Mouse (Mus musculus) myocyte (in vitro differentiated cells): ENCODE results near the gene Fam189a2. TPM values are rescaled to one million over a fixed set of nuclear protein-coding genes. Genes with fewer than 3 reads are reported as not detected.

ENCODE experiments used
- H3K27me3 ChIP-seq: one replicate; pipeline ENCODE4 v1.6.1; 2011; ENCODE audit not compliant: control insufficient read depth, insufficient read depth, insufficient read length
- H3K36me3 ChIP-seq: one replicate; pipeline ENCODE4 v1.6.1; 2011; ENCODE audit not compliant: control insufficient read depth, insufficient read depth
- H3K4me2 ChIP-seq: one replicate; pipeline ENCODE4 v1.6.1; 2011; ENCODE audit warnings: low read depth, control low read depth
- H3K4me3 ChIP-seq: one replicate; pipeline ENCODE4 v1.5.1; 2011; ENCODE audit warnings: mild to moderate bottlenecking, control low read depth, moderate library complexity
- H3K79me2 ChIP-seq: one replicate; pipeline ENCODE4 v1.6.1; 2011; ENCODE audit not compliant: control insufficient read depth, insufficient read depth
- H3ac ChIP-seq: one replicate; pipeline ENCODE4 v1.6.1; 2011; ENCODE audit not compliant: control insufficient read depth, insufficient read length
- CEBPB ChIP-seq: IDR thresholded peaks from 2 replicates; pipeline ENCODE4 v1.6.1; 2011; ENCODE audit warnings: mild to moderate bottlenecking, moderate library complexity; ENCODE audit not compliant: poor library complexity, insufficient read depth, severe bottlenecking
- E2F4 ChIP-seq: IDR thresholded peaks from one replicate; pipeline ENCODE4 v1.6.1; 2011; ENCODE audit warnings: mild to moderate bottlenecking, control low read depth, moderate library complexity; ENCODE audit not compliant: insufficient read depth
- MAX ChIP-seq: IDR thresholded peaks from one replicate; pipeline ENCODE4 v1.6.1; 2011; ENCODE audit warnings: low read depth, mild to moderate bottlenecking, control low read depth
- MYOD1 ChIP-seq, 3 experiments: IDR thresholded peaks; one replicate each; pipeline ENCODE4 v1.6.1; 2011; ENCODE audit warnings: control low read depth in 2 of 3, low read depth in 2 of 3, mild to moderate bottlenecking in 2 of 3, moderate library complexity in 1 of 3; ENCODE audit not compliant: insufficient read length in 2 of 3, control insufficient read depth in 1 of 3
- MYOG ChIP-seq, 3 experiments: IDR thresholded peaks; one replicate each; pipeline ENCODE4 v1.6.1; 2011; ENCODE audit warnings: control low read depth in 2 of 3, low read depth in 2 of 3, mild to moderate bottlenecking in 2 of 3; ENCODE audit not compliant: insufficient read length in 2 of 3, control insufficient read depth in 1 of 3, insufficient read depth in 1 of 3
- POLR2A ChIP-seq: IDR thresholded peaks from one replicate; pipeline ENCODE4 v1.6.1; 2011; ENCODE audit warnings: low read depth, mild to moderate bottlenecking, control low read depth, moderate library complexity; ENCODE audit not compliant: insufficient read length
- POLR2AphosphoS2 ChIP-seq: IDR thresholded peaks from one replicate; pipeline ENCODE4 v1.6.1; 2011; ENCODE audit warnings: low read depth, control low read depth; ENCODE audit not compliant: insufficient read length
- REST ChIP-seq: IDR thresholded peaks from one replicate; pipeline ENCODE4 v1.6.1; 2011; ENCODE audit warnings: mild to moderate bottlenecking, control low read depth, moderate library complexity; ENCODE audit not compliant: insufficient read depth, insufficient read length
- SRF ChIP-seq: IDR thresholded peaks from one replicate; pipeline ENCODE4 v1.6.1; 2011; ENCODE audit warnings: low read depth; ENCODE audit not compliant: control insufficient read depth, insufficient read length
- TCF12 ChIP-seq: IDR thresholded peaks from one replicate; pipeline ENCODE4 v1.6.1; 2011; ENCODE audit warnings: mild to moderate bottlenecking, control low read depth; ENCODE audit not compliant: poor library complexity, insufficient read depth, severe bottlenecking
- TCF3 ChIP-seq: IDR thresholded peaks from one replicate; pipeline ENCODE4 v1.6.1; 2011; ENCODE audit warnings: low read depth, control low read depth; ENCODE audit not compliant: insufficient read length
- USF1 ChIP-seq: IDR thresholded peaks from one replicate; pipeline ENCODE4 v1.6.1; 2011; ENCODE audit warnings: low read depth, mild to moderate bottlenecking, control low read depth, moderate library complexity
- polyA plus RNA-seq: library from polyadenylated mRNA; unstranded; fragments of >200 nt; fragmentation: generic; extraction: Trizol; gene quantifications from one replicate; pipeline ENCODE4 v1.2.1, GENCODE M21; 2012; ENCODE audit warnings: missing spikeins

Gene Fam189a2
- polyA plus RNA-seq, 1 experiment, result 1.9 TPM

- Histone ChIP-seq H3K27me3 (no peaks in the 10 kb centered on the region), H3K4me3 (no peak overlapping the region), H3K79me2 (no peaks in the 10 kb centered on the region), H3K36me3 (no peaks in the 10 kb centered on the region), H3K4me2 (no peak overlapping the region), H3ac (no peak overlapping the region)
- TF ChIP-seq REST, result no peak
- TF ChIP-seq E2F4, result no peak
- TF ChIP-seq MYOD1 (IDR thresholded peaks at IDR 0.05; ENCODE audit: control insufficient read depth in 1 of 3, insufficient read length in 2 of 3, low read depth in 2 of 3), result no peak
- no peak for TF ChIP-seq SRF
- no peak for TF ChIP-seq TCF3
- TF ChIP-seq TCF12, result no peak
- TF ChIP-seq POLR2A, result no peak
- TF ChIP-seq POLR2AphosphoS2, result no peak
- no peak for TF ChIP-seq CEBPB
- no peak for TF ChIP-seq MAX
- no peak for TF ChIP-seq MYOG (IDR thresholded peaks at IDR 0.05; ENCODE audit: control insufficient read depth in 1 of 3, insufficient read depth in 1 of 3, insufficient read length in 2 of 3, low read depth in 2 of 3)
- no peak for TF ChIP-seq USF1
Observed at GRCm38 (mm10) chr19:23968125-23968861, 62.5 kb downstream of the Fam189a2 start.

- Histone ChIP-seq H3K27me3 (no peaks in the 10 kb centered on the region), H3K4me3 (no peak overlapping the region), H3K36me3 (no peaks in the 10 kb centered on the region), H3K4me2 (peak overlapping the region; percentile 24), H3ac (no peak overlapping the region), H3K79me2 (no peaks in the 10 kb centered on the region)
- no peak for TF ChIP-seq USF1
- TF ChIP-seq MAX, result no peak
- no peak for TF ChIP-seq SRF
Observed at GRCm38 (mm10) chr19:23967156-23967555, 63.7 kb downstream of the Fam189a2 start.

DNA sequence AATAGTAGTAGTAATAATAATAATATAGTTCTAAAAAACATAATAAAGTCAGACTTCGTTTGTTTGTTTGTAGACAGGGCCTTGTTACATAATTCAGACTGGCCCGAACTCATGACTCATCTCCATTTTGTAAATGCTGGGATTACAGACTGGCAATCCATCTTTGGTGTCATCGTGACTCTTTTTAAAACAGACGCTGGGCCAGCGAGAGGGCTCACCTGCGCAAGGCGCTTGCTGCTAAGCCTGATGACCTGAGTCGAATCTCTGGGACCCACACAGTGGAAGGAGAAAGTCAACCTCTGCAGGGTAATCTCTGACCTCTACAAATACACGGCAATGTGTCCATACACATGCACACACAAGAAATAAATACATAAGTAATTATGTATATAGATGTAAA is 64.4 kb downstream of the Fam189a2 start:
- no peak overlapping the region for H3ac ChIP-seq
- H3K36me3 ChIP-seq, result no peaks in the 10 kb centered on the region
- no peak overlapping the region for H3K4me3 ChIP-seq
- no peaks in the 10 kb centered on the region for H3K79me2 ChIP-seq
- H3K4me2 ChIP-seq, result no peak overlapping the region
- TF ChIP-seq POLR2AphosphoS2 (no peak), USF1 (no peak), TCF3 (no peak), MAX (no peak), REST (no peak), SRF (no peak), MYOG (IDR thresholded peaks at IDR 0.05; ENCODE audit: control insufficient read depth in 1 of 3, insufficient read depth in 1 of 3, insufficient read length in 2 of 3, low read depth in 2 of 3) (no peak), TCF12 (no peak), POLR2A (no peak)
- no peaks in the 10 kb centered on the region for H3K27me3 ChIP-seq

DNA sequence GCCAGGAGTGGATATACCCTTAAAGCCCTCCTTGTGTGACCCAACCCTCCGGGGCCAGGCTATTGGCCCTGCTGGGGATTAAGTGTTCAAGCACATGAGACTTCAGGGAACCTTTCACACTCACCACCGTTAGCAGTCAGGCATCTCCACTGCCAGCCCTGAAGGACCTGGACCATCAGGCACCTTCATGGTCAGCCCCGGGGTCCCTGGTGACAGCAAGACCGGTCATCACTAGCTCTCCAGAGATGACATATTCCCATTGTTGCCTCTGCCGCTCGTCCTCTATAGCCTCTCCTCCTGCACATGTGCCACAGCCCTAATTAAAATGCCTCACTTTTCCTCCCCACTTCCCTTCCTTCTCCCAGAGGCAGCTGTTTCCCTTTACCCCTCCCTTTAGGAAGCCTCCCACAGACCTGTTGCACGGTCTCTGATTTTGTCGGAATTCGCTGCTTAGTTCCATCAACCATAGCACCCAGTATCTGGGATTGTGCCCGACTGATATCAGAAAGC is 66.4 kb downstream of the Fam189a2 start:
- Histone ChIP-seq H3K79me2 (no peaks in the 10 kb centered on the region), H3K4me2 (no peak overlapping the region), H3K27me3 (no peaks in the 10 kb centered on the region), H3K36me3 (no peaks in the 10 kb centered on the region), H3ac (no peak overlapping the region), H3K4me3 (no peak overlapping the region)
- TF ChIP-seq POLR2AphosphoS2 (no peak), MYOD1 (IDR thresholded peaks at IDR 0.05; ENCODE audit: control insufficient read depth in 1 of 3, insufficient read length in 2 of 3, low read depth in 2 of 3) (no peak), TCF12 (no peak), USF1 (no peak), CEBPB (no peak), MYOG (IDR thresholded peaks at IDR 0.05; ENCODE audit: control insufficient read depth in 1 of 3, insufficient read depth in 1 of 3, insufficient read length in 2 of 3, low read depth in 2 of 3) (no peak), REST (no peak), TCF3 (no peak), POLR2A (no peak), E2F4 (no peak), SRF (no peak), MAX (no peak)

- H3K4me3 ChIP-seq, result no peak overlapping the region
- TF ChIP-seq USF1, result no peak
- TF ChIP-seq POLR2A, result no peak
- TF ChIP-seq MYOG (IDR thresholded peaks at IDR 0.05; ENCODE audit: control insufficient read depth in 1 of 3, insufficient read depth in 1 of 3, insufficient read length in 2 of 3, low read depth in 2 of 3), result no peak
- no peak for TF ChIP-seq E2F4
- TF ChIP-seq REST, result no peak
- no peak for TF ChIP-seq SRF
- no peak for TF ChIP-seq MAX
- no peak for TF ChIP-seq TCF12
- TF ChIP-seq MYOD1 (IDR thresholded peaks at IDR 0.05; ENCODE audit: control insufficient read depth in 1 of 3, insufficient read length in 2 of 3, low read depth in 2 of 3), result no peak
- TF ChIP-seq POLR2AphosphoS2, result no peak
- no peak for TF ChIP-seq TCF3
- TF ChIP-seq CEBPB, result no peak
Observed at GRCm38 (mm10) chr19:23961516-23961915, 69.3 kb downstream of the Fam189a2 start.

More at GRCm38 (mm10) chr19:23961516-23961915, 69.3 kb downstream of the Fam189a2 start:
- H3K79me2 ChIP-seq, result no peaks in the 10 kb centered on the region
- no peaks in the 10 kb centered on the region for H3K36me3 ChIP-seq
- no peaks in the 10 kb centered on the region for H3K27me3 ChIP-seq
- no peak overlapping the region for H3ac ChIP-seq
- H3K4me2 ChIP-seq, result no peak overlapping the region
